Mouse (Mus musculus) midbrain, embryonic 14.5 days (tissue): Measurements from ENCODE around the gene Nckap5. TPM values are rescaled to one million over a fixed set of nuclear protein-coding genes. Genes with fewer than 3 reads are reported as not detected.
A peak's percentile ranks its signal among the peaks of the same experiment; 100 is the strongest.

ENCODE experiments used
- ATAC-seq: fragments of 200-750 bp; cut with Nextera tagmentation; 2 replicates; pipeline ENCODE4 v1.8.0; 2017; ENCODE audit warnings: moderate number of reproducible peaks, moderate library complexity; ENCODE audit not compliant: low FRiP score, low TSS enrichment
- DNase-seq: peaks from one replicate; pipeline ENCODE4 v3.0.0-alpha.2; 2015
- H3K27ac ChIP-seq: fragments of 300-500 bp; sonication (generic); replicated peaks from 2 replicates; pipeline ENCODE4 v1.5.1; 2014; ENCODE audit warnings: mild to moderate bottlenecking, low read depth, low read length, moderate library complexity
- H3K27me3 ChIP-seq: fragments of 300-500 bp; sonication (generic); 2 replicates; pipeline ENCODE4 v1.6.1; 2014; ENCODE audit warnings: low read length, control low read depth, mixed read lengths; ENCODE audit not compliant: control insufficient read depth, insufficient read depth
- H3K36me3 ChIP-seq: fragments of 300-500 bp; sonication (generic); 2 replicates; pipeline ENCODE4 v1.6.1; 2014; ENCODE audit warnings: low read length, control low read depth; ENCODE audit not compliant: control insufficient read depth, insufficient read depth
- H3K4me1 ChIP-seq: fragments of 300-500 bp; sonication (generic); 2 replicates; pipeline ENCODE4 v1.6.1; 2014; ENCODE audit warnings: mild to moderate bottlenecking, antibody characterized with exemption, low read length, control low read depth; ENCODE audit not compliant: control insufficient read depth, insufficient read depth
- H3K4me2 ChIP-seq: fragments of 300-500 bp; sonication (generic); 2 replicates; pipeline ENCODE4 v1.6.1; 2014; ENCODE audit warnings: mild to moderate bottlenecking, low read length, moderate library complexity
- H3K4me3 ChIP-seq: fragments of 300-500 bp; sonication (generic); replicated peaks from 2 replicates; pipeline ENCODE4 v1.5.1; 2014; ENCODE audit warnings: low read depth, low read length
- H3K9ac ChIP-seq: fragments of 300-500 bp; sonication (generic); replicated peaks from 2 replicates; pipeline ENCODE4 v1.6.1; 2014; ENCODE audit warnings: mild to moderate bottlenecking, low read length, moderate library complexity
- H3K9me3 ChIP-seq: fragments of 300-500 bp; sonication (generic); 2 replicates; pipeline ENCODE4 v1.6.1; 2016; ENCODE audit warnings: low read length, control low read depth, mixed read lengths; ENCODE audit not compliant: control insufficient read depth
- WGBS: fragments of 180-500 bp; shearing (Covaris S2); extraction: QIAGEN DNeasy Blood & Tissue Kit; methylation state at CpG from one replicate; pipeline ENCODE4 v1.1.7; 2014; 5-methylcytosine and 5-hydroxymethylcytosine counted together
- polyA plus RNA-seq: library from polyadenylated mRNA; unstranded; fragments of >200 nt; fragmentation: Nextera tagmentation; extraction: Ambion mirVana; gene quantifications from 2 replicates; pipeline ENCODE4 v1.2.1, GENCODE M21; 2014

The Nckap5 gene
- polyA plus RNA-seq, 1 experiment from 2014 or later: 14.6 TPM

GRCm38 (mm10) chr1:126431594-126431993 lies 399.0 kb downstream of the Nckap5 start:
- no peak overlapping the region for H3K4me3 ChIP-seq
- H3K4me1 ChIP-seq: no peaks in the 10 kb centered on the region
- ATAC-seq: peak; percentile 24; the same call in 1 of the 2 replicates
- no peak overlapping the region for H3K9ac ChIP-seq
- peak; percentile 94 for DNase-seq
- H3K27ac ChIP-seq: no peak overlapping the region
- no peaks in the 10 kb centered on the region for H3K9me3 ChIP-seq
- no peaks in the 10 kb centered on the region for H3K36me3 ChIP-seq
- WGBS: 27% methylated on average over 5 of the region's 5 CpGs
- no peaks in the 10 kb centered on the region for H3K27me3 ChIP-seq
- H3K4me2 ChIP-seq: no peak overlapping the region

- Histone ChIP-seq H3K9me3 (no peaks in the 10 kb centered on the region), H3K36me3 (no peaks in the 10 kb centered on the region), H3K27ac (no peak overlapping the region), H3K4me1 (no peaks in the 10 kb centered on the region), H3K27me3 (no peaks in the 10 kb centered on the region), H3K4me3 (no peak overlapping the region), H3K9ac (no peak overlapping the region), H3K4me2 (no peak overlapping the region)
- 86% methylated on average over 5 of the region's 5 CpGs for WGBS
- ATAC-seq (no peak), DNase-seq (no peak)
Measured at GRCm38 (mm10) chr1:126411426-126411825, 419.2 kb downstream of the Nckap5 start.

- no peak for ATAC-seq
- H3K36me3 ChIP-seq: no peaks in the 10 kb centered on the region
- DNase-seq: peak; percentile 64
- H3K9me3 ChIP-seq: no peaks in the 10 kb centered on the region
- H3K4me2 ChIP-seq: no peak overlapping the region
- H3K27ac ChIP-seq: no peak overlapping the region
- H3K27me3 ChIP-seq: no peaks in the 10 kb centered on the region
- no peaks in the 10 kb centered on the region for H3K4me1 ChIP-seq
- no peak overlapping the region for H3K9ac ChIP-seq
- WGBS: 25% methylated on average over 4 of the region's 4 CpGs
- no peak overlapping the region for H3K4me3 ChIP-seq
Measured at GRCm38 (mm10) chr1:126407886-126408285, 422.7 kb downstream of the Nckap5 start.

- Histone ChIP-seq H3K27me3 (no peaks in the 10 kb centered on the region), H3K9ac (no peak overlapping the region), H3K27ac (no peak overlapping the region), H3K4me1 (no peaks in the 10 kb centered on the region), H3K4me3 (no peak overlapping the region), H3K36me3 (no peaks in the 10 kb centered on the region), H3K9me3 (no peaks in the 10 kb centered on the region; the same call in 1 of the 2 replicates), H3K4me2 (no peak overlapping the region)
- ATAC-seq (no peak), DNase-seq (no peak)
- WGBS: 92% methylated on average over 2 of the region's 2 CpGs
Measured at GRCm38 (mm10) chr1:126405543-126405942, 425.1 kb downstream of the Nckap5 start.

- DNase-seq (no peak), ATAC-seq (no peak)
- no peaks in the 10 kb centered on the region for H3K4me1 ChIP-seq
- H3K9me3 ChIP-seq: no peaks in the 10 kb centered on the region; the same call in 1 of the 2 replicates
- no peak overlapping the region for H3K4me2 ChIP-seq
- H3K4me3 ChIP-seq: no peak overlapping the region
- no peak overlapping the region for H3K27ac ChIP-seq
- no peak overlapping the region for H3K9ac ChIP-seq
- no peaks in the 10 kb centered on the region for H3K27me3 ChIP-seq
- H3K36me3 ChIP-seq: no peaks in the 10 kb centered on the region
Measured at GRCm38 (mm10) chr1:126403970-126404369, 426.6 kb downstream of the Nckap5 start.

- Histone ChIP-seq H3K4me3 (no peak overlapping the region), H3K36me3 (no peaks in the 10 kb centered on the region), H3K9me3 (no peaks in the 10 kb centered on the region), H3K4me2 (no peak overlapping the region), H3K27me3 (no peaks in the 10 kb centered on the region), H3K27ac (no peak overlapping the region), H3K4me1 (no peaks in the 10 kb centered on the region), H3K9ac (no peak overlapping the region)
- DNase-seq (peak; percentile 11), ATAC-seq (no peak)
- WGBS: 81% methylated on average over 4 of the region's 4 CpGs
Measured at GRCm38 (mm10) chr1:126391204-126391603, 439.4 kb downstream of the Nckap5 start.

GRCm38 (mm10) chr1:126377339-126377980 lies 453.1 kb downstream of the Nckap5 start:
- H3K4me2 ChIP-seq: no peak overlapping the region
- H3K9me3 ChIP-seq: no peaks in the 10 kb centered on the region
- H3K27me3 ChIP-seq: no peaks in the 10 kb centered on the region
- H3K27ac ChIP-seq: no peak overlapping the region
- DNase-seq (no peak), ATAC-seq (no peak)
- H3K9ac ChIP-seq: no peak overlapping the region
- WGBS: 71% methylated on average over 9 of the region's 9 CpGs
- no peaks in the 10 kb centered on the region for H3K36me3 ChIP-seq
- H3K4me3 ChIP-seq: no peak overlapping the region
- H3K4me1 ChIP-seq: no peaks in the 10 kb centered on the region

- no peak overlapping the region for H3K9ac ChIP-seq
- H3K36me3 ChIP-seq: no peaks in the 10 kb centered on the region
- no peak overlapping the region for H3K27ac ChIP-seq
- no peak for DNase-seq
- H3K27me3 ChIP-seq: no peaks in the 10 kb centered on the region
- ATAC-seq: no peak
- H3K9me3 ChIP-seq: no peaks in the 10 kb centered on the region
- no peaks in the 10 kb centered on the region for H3K4me1 ChIP-seq
- 79% methylated on average over 2 of the region's 2 CpGs for WGBS
- no peak overlapping the region for H3K4me3 ChIP-seq
- H3K4me2 ChIP-seq: no peak overlapping the region
Measured at GRCm38 (mm10) chr1:126366736-126367135, 463.9 kb downstream of the Nckap5 start.

- Histone ChIP-seq H3K9me3 (no peaks in the 10 kb centered on the region), H3K4me2 (no peak overlapping the region), H3K36me3 (no peaks in the 10 kb centered on the region), H3K4me3 (no peak overlapping the region), H3K9ac (no peak overlapping the region), H3K4me1 (no peaks in the 10 kb centered on the region), H3K27ac (no peak overlapping the region), H3K27me3 (no peaks in the 10 kb centered on the region)
- ATAC-seq: no peak
- WGBS: 86% methylated on average over 6 of the region's 6 CpGs
- DNase-seq: no peak
Measured at GRCm38 (mm10) chr1:126364556-126364955, 466.0 kb downstream of the Nckap5 start.
